Mouse (Mus musculus): ENCODE measurements around the gene Cyb5r4.
"Not testable (repeated sequence)": the region's sequence is repeated elsewhere in the genome, so short reads cannot be mapped to it uniquely, and the experiment has no call there.

GRCm38 (mm10) chr9:87127046-87127445, 105.2 kb downstream of the Cyb5r4 start:
- TF ChIP-seq CTCF, EP300 (IDR thresholded peaks at IDR 0.05; ENCODE audit: low read depth): not testable (repeated sequence)

Measured in heart, postnatal 0 days (tissue).